Mouse (Mus musculus) liver, embryonic 11.5 days (tissue): Measurements from ENCODE around the gene Sarm1. TPM values are rescaled to one million over a fixed set of nuclear protein-coding genes. Genes with fewer than 3 reads are reported as not detected.

Experiments
- ATAC-seq: fragments of 200-750 bp; cut with Nextera tagmentation; replicated peaks from 2 replicates; pipeline ENCODE4 v1.8.0; 2017; ENCODE audit warnings: moderate number of reproducible peaks, mild to moderate bottlenecking, moderate TSS enrichment, moderate library complexity; ENCODE audit not compliant: low FRiP score
- DNase-seq: peaks from one replicate; pipeline ENCODE4 v3.0.0-alpha.2; 2017; ENCODE audit warnings: low spot score
- H3K27ac ChIP-seq: fragments of 300-500 bp; sonication (generic); 2 replicates; pipeline ENCODE4 v1.5.1; 2014; ENCODE audit warnings: mild to moderate bottlenecking, low read depth, low read length, control low read depth
- H3K27me3 ChIP-seq: fragments of 300-500 bp; sonication (generic); replicated peaks from 2 replicates; pipeline ENCODE4 v1.6.1; 2014; ENCODE audit warnings: low read length, mixed read lengths; ENCODE audit not compliant: control insufficient read depth, insufficient read depth
- H3K36me3 ChIP-seq: fragments of 300-500 bp; sonication (generic); 2 replicates; pipeline ENCODE4 v1.6.1; 2014; ENCODE audit warnings: mild to moderate bottlenecking, low read length, moderate library complexity, mixed read lengths; ENCODE audit not compliant: control insufficient read depth, insufficient read depth
- H3K4me1 ChIP-seq: fragments of 300-500 bp; sonication (generic); replicated peaks from 2 replicates; pipeline ENCODE4 v1.6.1; 2014; ENCODE audit warnings: low read length, mixed read lengths; ENCODE audit not compliant: control insufficient read depth, insufficient read depth
- H3K4me2 ChIP-seq: fragments of 300-500 bp; sonication (generic); 2 replicates; pipeline ENCODE4 v1.6.1; 2014; ENCODE audit warnings: mild to moderate bottlenecking, control low read depth, moderate library complexity
- H3K4me3 ChIP-seq: fragments of 300-500 bp; sonication (generic); 2 replicates; pipeline ENCODE4 v1.5.1; 2014; ENCODE audit warnings: low read depth, low read length, control low read depth
- H3K9ac ChIP-seq: fragments of 300-500 bp; sonication (generic); 2 replicates; pipeline ENCODE4 v1.6.1; 2014; ENCODE audit warnings: low read depth, low read length, control low read depth
- H3K9me3 ChIP-seq: fragments of 300-500 bp; sonication (generic); 2 replicates; pipeline ENCODE4 v1.6.1; 2016; ENCODE audit warnings: low read length, inconsistent platforms, mixed read lengths; ENCODE audit not compliant: control insufficient read depth
- WGBS: fragments of 180-500 bp; shearing (Covaris S2); extraction: QIAGEN DNeasy Blood & Tissue Kit; methylation state at CpG from one replicate; pipeline ENCODE4 v1.1.7; 2014; 5-methylcytosine and 5-hydroxymethylcytosine counted together
- polyA plus RNA-seq: library from polyadenylated mRNA; unstranded; fragments of >200 nt; fragmentation: Nextera tagmentation; extraction: Ambion mirVana; gene quantifications from 2 replicates; pipeline ENCODE4 v1.2.1, GENCODE M21; 2014

Sarm1 gene
- polyA plus RNA-seq, 1 experiment from 2014 or later = 0.71 TPM

DNA sequence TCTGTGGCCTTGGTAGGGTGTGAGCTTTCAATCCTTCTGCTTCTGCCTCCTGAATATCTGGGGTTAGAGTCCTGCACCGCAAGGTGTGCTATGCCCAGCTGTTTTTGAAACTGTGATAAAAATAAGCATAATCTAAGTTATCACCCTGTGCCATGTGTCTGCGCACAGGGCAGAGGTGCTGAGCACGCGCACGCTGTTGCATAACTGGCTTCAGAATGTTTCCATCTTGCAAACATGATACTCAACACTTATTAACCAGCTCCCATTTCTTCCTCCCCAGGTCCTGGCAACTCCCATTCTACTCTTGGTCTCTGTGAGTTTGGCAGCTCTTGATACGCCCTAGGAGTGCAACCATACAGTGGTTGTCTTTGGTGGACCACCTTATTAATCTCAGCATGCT lies 69.9 kb downstream of the Sarm1 start:
- peaks cover 6% of the 10 kb centered on the region for H3K27me3 ChIP-seq
- H3K4me3 ChIP-seq = no peak overlapping the region
- 87% methylated on average over 6 of the region's 6 CpGs for WGBS
- ATAC-seq (no peak), DNase-seq (no peak)
- no peak overlapping the region for H3K27ac ChIP-seq
- no peaks in the 10 kb centered on the region for H3K36me3 ChIP-seq
- no peaks in the 10 kb centered on the region for H3K9me3 ChIP-seq
- H3K4me2 ChIP-seq = no peak overlapping the region
- no peak overlapping the region for H3K9ac ChIP-seq
- H3K4me1 ChIP-seq = no peaks in the 10 kb centered on the region; the same call in 1 of the 2 replicates

DNA sequence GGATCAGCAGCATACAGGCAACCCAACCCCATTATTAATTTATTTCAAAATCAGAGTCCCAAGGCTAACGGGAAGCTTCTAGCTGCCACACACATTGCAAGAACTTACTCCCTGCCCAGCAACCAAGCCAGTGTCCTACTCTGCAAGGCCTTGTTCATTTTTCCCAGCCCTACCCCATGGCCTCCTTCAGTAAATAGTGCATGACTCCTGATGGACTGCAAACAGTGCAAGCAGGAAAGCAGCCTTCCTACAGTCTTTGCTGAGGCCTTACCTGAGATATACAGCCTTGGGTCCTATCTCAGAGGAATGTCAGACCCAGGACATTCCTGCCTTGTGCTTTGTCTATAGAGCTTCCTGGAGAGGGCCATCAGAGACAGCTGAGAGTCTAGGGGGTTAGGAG lies 72.0 kb downstream of the Sarm1 start:
- Histone ChIP-seq H3K27ac (no peak overlapping the region), H3K36me3 (no peaks in the 10 kb centered on the region), H3K9ac (no peak overlapping the region), H3K9me3 (no peaks in the 10 kb centered on the region), H3K4me2 (no peak overlapping the region), H3K4me1 (no peaks in the 10 kb centered on the region; the same call in 1 of the 2 replicates), H3K27me3 (peaks cover 15% of the 10 kb centered on the region), H3K4me3 (no peak overlapping the region)
- ATAC-seq (no peak), DNase-seq (no peak)
- 83% methylated on average over 1 of the region's 1 CpGs for WGBS

- Histone ChIP-seq H3K4me2 (no peak overlapping the region), H3K4me1 (no peaks in the 10 kb centered on the region; the same call in 1 of the 2 replicates), H3K9ac (no peak overlapping the region), H3K36me3 (no peaks in the 10 kb centered on the region), H3K4me3 (no peak overlapping the region), H3K27ac (no peak overlapping the region), H3K9me3 (no peaks in the 10 kb centered on the region), H3K27me3 (peaks cover 15% of the 10 kb centered on the region)
- ATAC-seq (no peak), DNase-seq (no peak)
- 63% methylated on average over 2 of the region's 2 CpGs for WGBS
Observed at GRCm38 (mm10) chr11:78424352-78424751, 73.2 kb downstream of the Sarm1 start.

Other genes starting within 250 kb of the Sarm1 start
- 59.5 and 62.2 TPM in 2 replicates for gene 2610507B11Rik, start 236.0 kb downstream of the Sarm1 start, polyA plus RNA-seq
- gene BC030499, start 206.9 kb downstream of the Sarm1 start, polyA plus RNA-seq = 0.18 and 0.36 TPM in 2 replicates
- gene Spag5, start 196.2 kb downstream of the Sarm1 start, polyA plus RNA-seq = 48.3 and 50.3 TPM in 2 replicates
- 8.8 and 9.9 TPM in 2 replicates for gene Aldoc, start 174.8 kb downstream of the Sarm1 start, polyA plus RNA-seq
- 63.6 and 68.2 TPM in 2 replicates for gene Pigs, start 169.3 kb downstream of the Sarm1 start, polyA plus RNA-seq
- 68.9 and 72.7 TPM in 2 replicates for gene Unc119, start 154.3 kb downstream of the Sarm1 start, polyA plus RNA-seq
- not detected in 2 replicates for gene Foxn1, start 111.2 kb downstream of the Sarm1 start, polyA plus RNA-seq
- not detected in 2 replicates for gene Slc13a2, start 75.5 kb downstream of the Sarm1 start, polyA plus RNA-seq
- gene Slc46a1, start 32.1 kb downstream of the Sarm1 start, polyA plus RNA-seq = 9.8 and 12.1 TPM in 2 replicates
- gene Vtn, start 1.3 kb upstream of the Sarm1 start, polyA plus RNA-seq = 220 and 245 TPM in 2 replicates
- gene Sebox, start 5.7 kb upstream of the Sarm1 start, polyA plus RNA-seq = 0.21 and 0.32 TPM in 2 replicates
- 59.9 and 61.9 TPM in 2 replicates for gene Tmem199, start 14.4 kb upstream of the Sarm1 start, polyA plus RNA-seq
- 151 and 154 TPM in 2 replicates for gene Poldip2, start 14.4 kb upstream of the Sarm1 start, polyA plus RNA-seq
- 42.1 and 42.2 TPM in 2 replicates for gene Tnfaip1, start 38.6 kb upstream of the Sarm1 start, polyA plus RNA-seq
- gene Ift20, start 38.6 kb upstream of the Sarm1 start, polyA plus RNA-seq = 112 and 114 TPM in 2 replicates
- gene Tmem97, start 53.0 kb upstream of the Sarm1 start, polyA plus RNA-seq = 173 and 183 TPM in 2 replicates
- 13.9 and 17.2 TPM in 2 replicates for gene Nlk, start 199.6 kb upstream of the Sarm1 start, polyA plus RNA-seq